Mouse (Mus musculus) ovary, adult 18-20 months (tissue): Measurements from ENCODE around the gene Gm20388.

Experiments used
- DNase-seq: peaks from one replicate; pipeline ENCODE4 v3.0.0; 2022; ENCODE audit warnings: low spot score, mixed read lengths

Gene Gm20388

DNA sequence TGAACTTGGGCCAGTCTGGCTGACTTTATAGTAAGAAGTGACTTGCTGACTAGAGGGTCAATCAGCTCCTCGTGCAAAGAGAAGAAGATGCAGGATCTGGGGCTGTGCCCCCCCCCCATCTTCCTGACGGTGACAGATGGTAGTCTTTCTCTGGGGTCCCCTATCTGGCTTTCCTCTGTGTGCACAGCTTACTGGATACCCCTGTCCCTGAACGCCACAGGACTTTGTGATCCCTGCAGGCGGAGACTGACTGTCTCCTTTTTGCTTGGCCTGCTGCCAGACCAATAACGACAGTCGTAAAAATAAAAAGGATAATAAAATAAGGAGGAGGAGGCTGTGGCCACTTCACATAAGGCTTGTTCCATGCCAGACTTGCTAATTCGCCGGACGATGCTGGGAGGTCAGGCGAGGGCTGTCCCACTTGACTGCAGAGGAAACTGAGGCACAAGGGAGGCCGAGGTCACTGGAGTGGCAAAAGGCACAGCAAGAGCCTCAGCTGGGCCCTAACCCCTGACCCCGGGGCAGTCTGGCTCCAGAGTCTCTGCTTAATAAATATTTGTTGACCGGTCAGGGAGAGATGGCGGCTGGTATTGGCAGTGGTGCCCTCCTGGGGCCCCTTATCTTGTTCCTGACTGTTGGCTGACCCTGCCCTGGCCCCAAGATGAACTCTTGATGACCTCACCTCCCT, 581.7 kb downstream of the Gm20388 start:
- DNase-seq = no peak

DNA sequence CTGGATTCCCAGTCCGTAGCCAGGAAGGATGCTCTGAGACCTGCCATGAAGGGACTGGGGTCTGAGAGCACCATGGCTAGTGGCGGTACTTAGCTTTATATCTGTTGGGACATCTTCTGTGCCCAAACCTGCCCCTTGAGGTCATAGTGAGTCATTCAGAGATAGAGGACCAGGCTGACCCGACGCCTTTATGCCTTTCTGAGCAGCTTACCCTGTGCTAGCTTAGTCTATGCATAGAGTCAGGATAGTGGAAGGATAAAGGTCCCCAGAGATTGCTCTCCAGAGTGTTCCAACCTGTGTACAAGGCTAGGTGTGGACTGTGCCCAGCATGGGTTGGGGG, 582.2 kb downstream of the Gm20388 start:
- no peak for DNase-seq

DNA sequence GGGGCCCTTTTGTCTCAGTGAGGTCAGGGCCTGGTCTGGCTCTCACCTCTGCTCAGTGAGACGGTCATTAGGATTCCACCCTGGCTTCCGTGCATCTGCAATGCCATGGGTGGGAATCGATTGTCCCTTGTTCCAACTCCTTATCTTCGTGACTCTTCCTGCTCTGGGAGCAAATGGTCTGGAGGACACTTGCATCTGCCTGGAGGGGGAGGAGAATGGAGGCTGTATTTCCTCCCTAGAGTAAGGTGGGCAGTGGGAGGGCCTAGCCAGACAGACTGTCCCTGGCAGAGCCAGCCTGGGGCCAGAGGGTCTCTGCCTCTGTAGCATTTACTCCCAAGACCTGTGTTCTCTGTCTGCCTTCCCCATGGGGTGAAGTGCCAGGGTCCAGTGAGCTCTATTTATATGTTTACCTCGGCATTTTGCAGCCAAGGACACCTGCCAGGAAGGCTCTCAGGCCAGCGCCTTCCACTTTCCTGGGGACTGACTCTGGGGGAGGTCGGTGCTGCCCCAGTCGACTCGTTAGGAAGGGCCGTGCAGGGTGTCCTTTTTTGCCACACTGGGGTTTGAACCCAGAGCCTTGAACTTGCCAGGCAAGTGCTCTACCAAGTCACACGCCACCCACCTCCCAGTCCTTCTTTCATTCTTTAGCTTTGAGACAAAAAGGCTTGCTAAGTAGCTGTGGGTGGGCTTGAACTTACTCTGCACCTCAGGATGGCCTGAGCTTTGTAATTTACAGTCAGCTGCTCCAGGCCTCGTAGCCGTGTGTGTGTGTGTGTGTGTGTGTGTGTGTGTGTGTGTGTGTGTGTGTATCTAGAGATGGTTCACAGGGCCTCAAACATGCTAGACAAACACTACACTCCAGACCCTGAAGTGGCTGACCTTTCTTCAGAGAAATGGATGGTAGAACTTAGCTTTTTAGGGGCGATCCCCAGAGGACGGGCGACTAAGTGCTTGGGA, 583.1 kb downstream of the Gm20388 start:
- DNase-seq = no peak

DNA sequence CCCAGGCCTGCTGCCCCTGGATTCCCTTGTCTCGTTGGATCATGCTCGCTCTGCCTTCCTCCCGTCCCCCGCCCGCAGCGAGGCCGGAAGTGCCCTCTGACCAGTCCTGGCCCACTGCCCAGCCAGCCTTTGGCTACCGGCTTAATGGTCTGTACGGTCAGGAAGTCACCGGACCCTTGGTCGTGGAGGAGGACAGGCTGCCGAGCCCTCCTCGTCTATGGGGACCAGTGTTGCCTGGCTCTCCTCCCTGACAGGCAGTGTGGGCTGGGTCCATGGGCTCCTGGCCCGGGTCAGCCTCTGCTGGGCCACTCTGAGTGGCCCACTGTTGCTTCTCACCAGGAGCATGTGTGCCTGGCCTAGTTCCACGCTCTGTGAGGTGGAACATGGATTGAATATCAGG, 584.3 kb downstream of the Gm20388 start:
- DNase-seq = peak; percentile 53

DNA sequence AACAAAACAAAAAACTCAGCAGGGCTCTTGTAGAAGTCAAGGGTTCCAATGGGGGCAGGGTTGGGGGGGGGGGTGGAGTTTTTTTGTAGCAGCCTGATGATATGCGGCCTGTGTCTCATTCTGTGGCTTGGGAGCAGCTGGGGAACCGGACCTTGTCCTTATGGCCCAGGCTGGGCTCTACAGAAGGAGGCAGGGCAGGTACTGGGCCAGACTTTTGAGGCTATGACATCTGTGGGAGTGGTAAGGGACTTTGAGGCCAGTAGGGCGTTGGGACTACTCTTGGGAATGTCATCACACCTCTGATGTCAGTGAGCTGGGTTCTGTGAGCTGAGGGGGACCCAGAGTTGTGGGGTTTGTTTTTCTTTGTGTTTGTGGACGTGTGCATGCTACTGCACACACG, 584.8 kb downstream of the Gm20388 start:
- DNase-seq = no peak

DNA sequence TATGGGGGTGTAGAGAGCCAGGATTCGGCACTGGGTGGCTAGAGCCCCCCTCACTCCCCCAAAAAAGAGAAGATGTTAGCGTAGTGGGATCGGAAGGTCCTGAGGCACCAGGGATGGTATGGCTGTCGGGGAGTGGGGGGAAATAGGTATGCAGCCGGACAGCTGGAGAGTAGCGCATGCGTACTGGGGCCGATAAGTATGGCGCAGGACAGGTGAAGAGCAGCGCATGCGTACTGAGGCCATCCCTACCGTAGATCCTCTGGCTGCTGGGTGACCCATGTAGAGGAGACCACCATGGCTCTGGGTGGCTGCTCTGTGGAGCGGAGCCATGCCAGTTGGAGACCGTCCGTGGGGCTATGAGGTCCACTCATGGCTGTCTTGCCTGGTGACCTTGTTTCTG, 585.8 kb downstream of the Gm20388 start:
- DNase-seq = no peak

DNA sequence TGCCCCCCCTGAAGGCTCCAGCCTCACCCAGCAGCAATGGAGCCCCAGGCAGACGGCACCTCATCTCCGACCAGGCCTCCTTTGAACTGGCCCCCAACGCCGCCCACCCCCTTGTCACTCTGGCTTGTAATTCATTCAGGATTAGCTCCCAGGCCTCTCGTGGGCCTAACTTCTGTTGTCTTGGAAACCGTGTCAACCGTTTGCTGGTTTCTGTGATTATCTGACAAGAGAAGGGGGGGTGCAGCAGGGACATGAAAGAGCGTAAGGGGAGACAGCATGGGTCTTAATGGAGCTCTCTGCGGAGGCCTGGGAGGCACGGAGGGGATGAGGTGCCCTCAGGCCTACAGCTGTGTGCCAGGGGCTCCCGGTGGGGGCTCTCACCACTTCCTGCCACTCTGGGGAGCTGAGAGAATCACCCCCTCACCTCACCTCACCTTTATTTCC, 586.9 kb downstream of the Gm20388 start:
- no peak for DNase-seq

DNA sequence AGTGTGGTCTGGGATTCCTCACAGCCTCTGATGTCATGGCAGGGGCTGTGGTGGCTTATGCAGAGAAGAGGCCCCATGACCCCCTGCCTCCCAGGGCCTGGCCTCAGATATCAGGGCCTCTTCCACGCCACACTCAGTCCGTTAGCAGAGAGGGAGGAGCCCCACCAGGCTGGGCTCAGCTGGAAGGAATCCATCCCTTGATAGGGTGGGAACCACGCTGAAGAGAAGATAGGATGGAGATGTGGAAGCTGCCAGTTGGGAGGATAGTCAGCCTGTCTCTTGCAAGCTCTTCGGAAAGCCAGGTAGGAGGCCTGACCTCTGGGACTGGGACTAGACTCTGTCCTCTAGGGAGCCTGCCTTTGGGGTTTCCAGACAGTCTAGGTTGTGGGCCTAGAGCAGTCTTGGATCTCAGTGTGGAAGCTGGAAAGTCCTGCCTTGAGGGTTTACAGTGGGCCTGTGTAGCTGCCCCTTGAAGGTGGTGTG, 587.7 kb downstream of the Gm20388 start:
- no peak for DNase-seq

DNA sequence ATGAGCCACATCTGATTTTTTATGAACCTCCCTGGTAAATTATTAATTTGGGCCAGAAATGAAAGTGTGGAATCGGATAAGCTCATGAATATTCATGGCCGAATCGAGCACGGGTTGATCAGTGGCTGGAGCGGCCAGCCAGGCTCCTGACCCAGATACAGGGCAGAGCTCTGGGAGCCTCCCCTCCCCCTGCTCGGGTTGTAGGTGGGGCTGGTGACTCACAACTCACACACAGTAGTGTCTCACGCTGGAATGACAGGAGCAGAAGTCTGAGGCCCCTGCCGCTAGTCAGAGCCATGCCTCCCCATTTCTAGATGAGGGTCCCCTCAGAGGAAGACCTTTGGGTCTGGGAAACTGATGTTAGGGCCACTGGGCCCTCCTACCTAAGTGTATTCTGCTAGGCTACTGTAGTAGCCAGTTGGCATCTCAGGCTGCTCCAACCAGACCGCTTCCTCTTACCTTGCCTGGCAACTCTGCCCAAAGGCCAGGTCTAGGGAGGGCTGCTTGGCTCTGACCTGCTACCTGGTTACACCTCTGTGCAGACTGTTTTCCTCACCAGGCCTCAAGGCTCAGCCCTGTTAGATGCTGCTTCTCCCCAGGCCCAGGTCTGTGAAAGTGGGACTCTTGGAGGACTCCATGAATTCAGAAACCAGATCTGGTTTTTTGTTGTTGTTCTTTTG, 588.4 kb downstream of the Gm20388 start:
- DNase-seq = peak; percentile 51

DNA sequence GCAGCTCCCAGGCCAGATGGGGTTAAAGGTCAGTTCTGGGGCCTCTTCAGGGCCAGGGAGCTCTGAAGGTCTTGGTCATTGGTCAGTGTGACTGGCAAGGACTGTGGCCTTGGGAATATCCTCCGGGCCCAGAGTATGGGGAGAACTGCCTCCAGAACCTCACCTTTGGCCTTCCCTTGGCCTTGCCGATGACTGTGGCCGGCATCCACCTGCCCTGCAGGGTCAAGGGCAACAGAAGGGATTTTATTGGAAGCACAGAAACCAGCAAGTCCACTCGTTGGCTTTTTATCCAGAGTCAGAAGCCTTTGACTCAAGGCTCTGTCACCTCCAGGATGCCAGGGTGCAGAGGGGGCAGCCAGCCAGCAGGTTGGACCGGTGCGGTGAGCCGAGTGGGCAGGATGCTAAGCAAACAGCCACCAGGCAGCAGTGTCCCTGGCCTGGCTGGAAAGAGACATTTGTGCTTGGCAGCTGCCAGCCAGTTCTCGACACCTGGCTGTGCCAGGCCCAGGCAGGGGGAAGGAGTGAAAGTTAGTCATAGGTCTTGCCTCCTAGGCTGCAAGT, 590.1 kb downstream of the Gm20388 start:
- no peak for DNase-seq

DNA sequence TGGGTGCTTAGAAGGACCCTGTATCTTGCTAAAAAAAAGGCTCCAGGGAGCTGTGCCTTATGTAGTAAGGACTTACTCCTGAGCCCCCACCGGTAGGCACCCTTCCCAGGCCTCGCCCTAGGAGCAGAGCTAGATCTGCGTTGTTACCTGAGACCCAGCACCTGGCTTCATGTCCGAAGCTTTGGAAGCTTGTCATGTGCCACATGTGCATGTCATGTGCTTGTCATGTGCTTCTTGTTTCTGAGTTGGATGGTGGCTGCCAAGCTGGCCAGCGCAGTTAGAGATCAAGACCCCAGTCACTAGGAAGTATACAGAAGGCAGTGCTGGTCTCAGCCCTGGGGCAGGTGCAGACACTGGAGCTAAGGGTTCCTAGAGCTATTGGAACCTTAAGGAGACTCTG, 590.8 kb downstream of the Gm20388 start:
- no peak for DNase-seq

DNA sequence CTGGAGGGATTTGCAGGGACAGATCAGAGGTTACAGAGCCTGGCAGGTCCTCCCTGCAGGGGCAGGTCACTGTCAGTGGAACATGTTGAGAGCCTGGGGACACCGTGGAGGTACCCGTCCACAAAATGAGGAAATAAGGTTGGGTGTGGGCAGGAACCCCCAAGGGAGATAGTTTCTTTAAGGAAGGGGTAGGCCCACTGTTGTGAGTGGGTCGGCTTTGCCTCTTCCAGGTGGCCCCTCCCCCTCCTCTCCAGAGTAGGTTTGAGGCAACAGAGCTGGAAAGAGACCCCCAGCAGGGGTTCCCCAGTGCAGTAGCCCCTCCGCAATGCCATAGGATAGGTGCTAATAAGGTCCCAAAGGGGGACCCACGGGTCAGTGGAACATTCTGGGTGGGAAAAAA, 591.8 kb downstream of the Gm20388 start:
- no peak for DNase-seq

DNA sequence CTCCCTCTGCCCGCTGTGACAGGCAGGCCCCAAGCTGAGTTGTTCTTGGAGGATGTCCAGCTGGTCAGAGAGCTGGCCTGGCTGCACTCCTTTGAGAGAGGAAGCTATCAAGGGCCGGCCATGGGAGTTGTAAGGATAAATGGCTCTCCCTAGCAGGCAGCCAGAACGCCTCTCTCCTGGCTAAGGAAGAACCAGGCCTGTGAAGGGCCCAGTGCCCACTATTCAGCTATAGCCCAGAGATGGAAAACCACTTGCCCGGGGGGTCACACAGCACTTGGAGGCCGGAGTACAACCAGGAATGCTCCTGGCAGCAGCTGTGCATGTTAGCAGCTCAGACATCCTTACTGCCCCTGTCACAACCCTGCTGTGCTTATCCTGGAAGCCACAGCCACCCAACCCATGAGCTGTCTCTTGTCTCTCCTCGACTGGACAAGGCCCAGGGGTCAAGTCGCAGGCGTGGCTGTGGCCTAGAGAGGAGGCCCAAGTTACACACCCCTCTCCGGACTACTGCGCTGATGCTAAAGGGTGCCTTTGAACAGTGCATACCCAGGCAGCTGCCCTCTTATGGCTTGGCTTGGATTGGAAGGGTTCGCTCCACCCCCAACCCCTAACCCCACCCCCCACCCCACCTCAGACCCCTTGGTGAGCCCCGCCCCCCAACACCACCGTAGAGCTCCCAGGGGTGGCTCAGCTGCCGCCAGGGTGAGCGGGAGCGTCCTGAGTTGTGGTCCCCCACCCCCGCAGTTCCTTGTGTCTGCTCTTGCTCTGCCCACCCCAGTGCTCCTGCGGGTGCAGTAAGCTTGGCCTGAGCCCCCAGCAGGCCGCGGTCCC, 593.8 kb downstream of the Gm20388 start:
- DNase-seq = no peak

DNA sequence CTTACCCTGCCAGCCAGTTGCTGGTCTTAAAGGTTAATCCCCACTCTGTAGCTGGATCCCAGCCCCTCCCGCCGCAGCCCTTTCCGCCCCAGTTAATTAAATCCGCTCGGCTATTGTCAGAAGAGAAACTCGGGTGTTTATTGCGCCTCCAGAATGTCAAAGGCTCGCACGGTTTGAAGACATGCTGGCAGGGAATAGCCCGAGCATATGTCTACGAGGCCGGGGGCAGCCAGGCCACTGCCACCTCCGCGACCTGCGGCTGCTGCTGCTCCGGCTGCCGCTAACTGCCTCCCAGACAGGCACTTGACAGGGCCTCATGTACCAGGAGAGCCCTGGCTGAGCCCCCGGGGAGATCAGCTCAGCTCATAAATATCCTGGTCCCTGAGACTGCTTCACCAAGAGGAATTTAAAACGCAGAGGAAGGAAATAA, 594.5 kb downstream of the Gm20388 start:
- DNase-seq = no peak

DNA sequence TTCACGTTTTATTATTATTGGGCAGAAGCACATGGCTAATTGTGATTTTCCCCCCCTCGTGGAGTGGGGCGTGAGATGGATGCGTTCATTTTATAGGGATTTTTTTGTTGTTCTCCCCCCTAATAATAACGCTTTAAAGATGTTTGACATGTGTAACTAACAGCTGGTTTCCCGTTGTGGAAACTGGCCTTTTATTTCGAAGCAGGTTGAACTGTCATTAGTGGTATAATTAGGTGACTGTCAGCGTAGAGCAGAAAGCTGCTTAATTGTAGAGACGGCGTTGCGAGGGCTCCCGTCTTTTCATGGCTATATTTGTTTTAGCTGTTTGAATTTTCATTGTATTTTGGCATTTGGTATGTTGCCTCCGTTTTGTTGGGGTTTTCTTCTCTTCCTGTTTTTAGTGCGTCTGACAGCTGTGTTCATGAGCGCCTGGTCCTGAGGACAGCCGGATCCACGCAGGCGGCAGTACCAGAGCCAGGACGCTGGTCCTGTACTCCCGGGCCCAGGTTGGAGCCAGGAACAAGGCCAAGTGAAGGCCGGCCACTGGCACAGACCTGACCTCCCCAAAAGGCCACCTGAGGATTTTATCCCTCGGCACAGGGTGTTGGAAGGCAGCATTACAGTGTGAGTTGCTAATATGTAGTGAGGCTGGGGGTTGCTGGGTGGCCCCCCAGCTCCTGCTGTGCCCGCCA, 595.1 kb downstream of the Gm20388 start:
- no peak for DNase-seq

DNA sequence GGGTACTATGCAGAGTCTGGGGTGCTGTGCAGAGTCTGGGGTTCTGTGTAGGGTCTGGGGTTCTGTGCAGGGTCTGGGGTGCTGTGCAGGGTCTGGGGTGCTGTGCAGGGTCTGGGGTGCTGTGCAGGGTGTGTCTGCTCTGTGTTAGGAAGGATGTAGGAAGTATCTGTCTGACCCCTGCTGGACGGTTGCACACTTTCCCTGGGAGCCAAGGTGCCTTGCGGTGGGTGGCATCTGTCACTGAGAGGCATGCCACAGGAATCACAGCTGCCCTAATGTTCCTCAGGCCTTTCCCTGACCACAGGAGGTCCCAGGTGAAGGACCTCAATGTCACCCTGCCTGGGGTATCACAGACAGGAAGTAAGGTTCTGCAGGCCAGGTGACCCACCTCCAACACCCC, 595.9 kb downstream of the Gm20388 start:
- no peak for DNase-seq

DNA sequence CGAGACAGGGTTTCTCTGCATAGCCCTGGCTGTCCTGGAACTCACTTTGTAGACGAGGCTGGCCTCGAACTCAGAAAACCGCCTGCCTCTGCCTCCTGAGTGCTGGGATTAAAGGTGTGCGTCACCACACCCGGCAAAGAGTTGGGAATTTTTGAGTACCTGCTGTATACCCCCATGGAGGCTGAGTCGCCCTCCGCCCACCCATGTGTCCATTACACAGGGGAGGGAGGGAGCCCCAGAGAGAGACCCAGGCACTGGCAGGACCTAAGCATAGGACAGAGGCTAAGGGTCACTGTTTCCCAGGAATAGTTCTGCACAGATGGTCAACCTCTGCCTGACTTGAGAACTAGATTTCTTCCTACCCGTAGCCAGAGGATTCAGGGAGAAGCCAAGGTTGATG, 596.6 kb downstream of the Gm20388 start:
- DNase-seq = no peak

DNA sequence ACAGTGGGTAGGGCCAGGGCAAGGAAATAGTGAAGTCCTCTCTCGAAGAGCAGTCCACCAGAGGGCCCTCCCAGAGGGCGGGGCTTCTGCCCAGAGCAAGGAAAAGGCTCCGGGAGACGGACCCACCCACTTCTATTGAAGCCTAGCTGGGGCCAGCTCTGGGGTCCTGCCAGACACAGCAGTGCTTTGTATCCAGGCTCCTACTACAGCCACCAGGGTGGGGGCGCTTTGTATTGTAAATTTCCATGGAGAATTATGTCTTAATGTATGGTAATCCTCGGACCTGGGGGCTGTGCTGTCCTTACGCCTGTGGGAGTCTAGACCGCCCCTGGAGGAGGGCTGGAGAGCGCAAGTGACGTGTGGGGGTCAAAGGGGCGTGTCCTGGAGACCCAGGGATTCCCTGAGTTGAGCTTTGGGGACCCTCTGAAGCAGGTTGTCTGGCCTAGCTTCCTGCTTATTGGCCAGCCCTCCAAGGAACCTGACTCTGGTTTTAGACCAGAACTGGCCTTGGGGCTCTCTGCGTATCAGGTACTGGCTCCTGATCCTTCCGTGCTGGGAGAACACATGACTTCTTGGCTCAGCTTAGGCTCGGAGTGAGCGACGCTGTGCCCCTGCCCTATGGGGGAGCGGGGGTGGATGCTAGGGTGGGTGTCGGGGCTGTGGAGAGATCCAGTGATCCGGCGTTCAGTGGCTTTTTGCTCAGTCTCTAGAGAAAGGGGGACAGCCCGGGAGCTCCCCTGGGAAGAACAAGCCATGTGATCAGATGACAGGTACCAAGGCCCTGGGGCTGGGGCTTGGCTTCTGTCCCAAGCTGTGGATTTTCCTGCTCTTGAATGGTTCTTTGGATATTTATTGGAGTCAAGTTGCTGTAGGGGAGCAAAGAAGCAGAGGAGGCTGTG, 598.7 kb downstream of the Gm20388 start:
- no peak for DNase-seq

DNA sequence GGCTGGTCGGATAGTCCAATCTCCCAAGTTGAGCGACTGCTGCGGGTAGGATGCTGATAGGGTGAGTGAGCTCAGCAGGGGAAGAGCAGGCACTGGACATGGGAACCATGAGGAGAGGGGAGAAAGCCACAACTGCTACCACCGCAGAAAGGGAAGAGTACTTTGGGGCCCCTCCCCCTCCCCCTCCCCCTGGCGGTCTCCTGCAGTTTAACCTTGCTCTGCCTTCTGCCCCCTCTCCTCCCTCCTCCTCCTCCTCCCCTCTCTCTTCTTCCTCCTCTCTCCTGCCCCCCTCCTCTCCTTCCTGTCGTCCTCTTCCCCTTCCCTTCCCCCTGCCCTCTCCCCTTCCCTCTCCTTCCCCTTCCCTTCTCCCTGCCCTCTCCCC, 599.4 kb downstream of the Gm20388 start:
- no peak for DNase-seq
